Mouse (Mus musculus) neutrophil, adult 65 days (primary cell): ENCODE results near the gene Olfr374. TPM values are rescaled to one million over a fixed set of nuclear protein-coding genes. Genes with fewer than 3 reads are reported as not detected.

Experiments
- total RNA-seq: library from RNA; stranded (reverse); gene quantifications from 2 replicates; pipeline ENCODE4 v1.2.4, GENCODE M21; 2023

Olfr374 gene
- total RNA-seq: 0.27 and 1.1 TPM in 2 replicates

GRCm38 (mm10) chr8:72106740-72107139 lies at the start of gene Olfr374:
TSS of gene Olfr374 (plus strand) at chr8:72107040.

GRCm38 (mm10) chr8:72082877-72083276 lies 24.0 kb upstream of the Olfr374 start, which contains the start of gene Olfr373:
TSS of gene Olfr373 (plus strand) at chr8:72083177.

GRCm38 (mm10) chr8:72134756-72135445 lies 28.1 kb downstream of the Olfr374 start, which contains the start of gene Tpm4:
TSS of gene Tpm4 (plus strand) at chr8:72134975.

GRCm38 (mm10) chr8:72160707-72161697 lies 54.2 kb downstream of the Olfr374 start, which contains the start of gene Rab8a:
TSS of gene Rab8a (plus strand) at chr8:72161200.

Other genes with a start within 250 kb of the Olfr374 start
- 3.0 and 3.1 TPM in 2 replicates for gene Zfp709, start 225.0 kb upstream of the Olfr374 start, total RNA-seq
- 0.93 and 1.8 TPM in 2 replicates for gene Zfp882, start 198.4 kb upstream of the Olfr374 start, total RNA-seq
- gene Zfp617, start 198.4 kb upstream of the Olfr374 start, total RNA-seq: 5.9 and 8.3 TPM in 2 replicates
- gene Zfp961, start 156.0 kb upstream of the Olfr374 start, total RNA-seq: 6.7 and 7.6 TPM in 2 replicates
- 288 and 392 TPM in 2 replicates for gene Cyp4f18, start 97.4 kb upstream of the Olfr374 start, total RNA-seq
- 0.50 and 0.98 TPM in 2 replicates for gene Olfr372, start 65.8 kb upstream of the Olfr374 start, total RNA-seq
- gene Olfr373, start 23.9 kb upstream of the Olfr374 start, total RNA-seq: 0.68 and 1.6 TPM in 2 replicates
- gene Tpm4, start 27.9 kb downstream of the Olfr374 start, total RNA-seq: 188 and 212 TPM in 2 replicates
- 131 and 140 TPM in 2 replicates for gene Rab8a, start 54.2 kb downstream of the Olfr374 start, total RNA-seq
- 12.8 and 17.4 TPM in 2 replicates for gene Hsh2d, start 82.6 kb downstream of the Olfr374 start, total RNA-seq
- 0.88 and 1.3 TPM in 2 replicates for gene Cib3, start 105.8 kb downstream of the Olfr374 start, total RNA-seq
- not detected in 2 replicates for gene Gm11034, start 106.6 kb downstream of the Olfr374 start, total RNA-seq
- 102 and 118 TPM in 2 replicates for gene Fam32a, start 112.7 kb downstream of the Olfr374 start, total RNA-seq
- gene Ap1m1, start 133.0 kb downstream of the Olfr374 start, total RNA-seq: 156 and 168 TPM in 2 replicates
- 63.1 and 91.0 TPM in 2 replicates for gene Gm10282, start 198.2 kb downstream of the Olfr374 start, total RNA-seq
- 2,209 and 2,764 TPM in 2 replicates for gene Klf2, start 212.0 kb downstream of the Olfr374 start, total RNA-seq